Mouse (Mus musculus): Measurements from ENCODE around the gene Nsd1. TPM values are rescaled to one million over a fixed set of nuclear protein-coding genes. Genes with fewer than 3 reads are reported as not detected.

Nsd1 gene
- polyA plus RNA-seq, 1 experiment from 2014 or later = 41.3 TPM

GRCm38 (mm10) chr13:55361974-55362452 is 152.4 kb downstream of the Nsd1 start:
- ATAC-seq (replicated peaks; ENCODE audit: low FRiP score) (peak; percentile 33), DNase-seq (ENCODE audit: low spot score) (peak; percentile 52)
- H3K36me3 ChIP-seq (ENCODE audit: control insufficient read depth, insufficient read depth, low read length) = peaks cover 25% of the 10 kb centered on the region
- peak overlapping the region; percentile 89 for H3K9ac ChIP-seq (ENCODE audit: low read depth, low read length)
- H3K27me3 ChIP-seq (replicated peaks; ENCODE audit: control insufficient read depth, insufficient read depth, low read length) = no peaks in the 10 kb centered on the region
- peak overlapping the region; percentile 91 for H3K4me3 ChIP-seq (ENCODE audit: low read depth, low read length)
- no peaks in the 10 kb centered on the region for H3K9me3 ChIP-seq (ENCODE audit: control insufficient read depth, low read length)
- peak overlapping the region; percentile 83 for H3K4me2 ChIP-seq
- 1% methylated on average over 32 of the region's 32 CpGs for WGBS
- H3K27ac ChIP-seq (ENCODE audit: low read depth, low read length) = peak overlapping the region; percentile 90
- H3K4me1 ChIP-seq (replicated peaks; ENCODE audit: control insufficient read depth, insufficient read depth, low read length) = peaks cover 19% of the 10 kb centered on the region

DNA sequence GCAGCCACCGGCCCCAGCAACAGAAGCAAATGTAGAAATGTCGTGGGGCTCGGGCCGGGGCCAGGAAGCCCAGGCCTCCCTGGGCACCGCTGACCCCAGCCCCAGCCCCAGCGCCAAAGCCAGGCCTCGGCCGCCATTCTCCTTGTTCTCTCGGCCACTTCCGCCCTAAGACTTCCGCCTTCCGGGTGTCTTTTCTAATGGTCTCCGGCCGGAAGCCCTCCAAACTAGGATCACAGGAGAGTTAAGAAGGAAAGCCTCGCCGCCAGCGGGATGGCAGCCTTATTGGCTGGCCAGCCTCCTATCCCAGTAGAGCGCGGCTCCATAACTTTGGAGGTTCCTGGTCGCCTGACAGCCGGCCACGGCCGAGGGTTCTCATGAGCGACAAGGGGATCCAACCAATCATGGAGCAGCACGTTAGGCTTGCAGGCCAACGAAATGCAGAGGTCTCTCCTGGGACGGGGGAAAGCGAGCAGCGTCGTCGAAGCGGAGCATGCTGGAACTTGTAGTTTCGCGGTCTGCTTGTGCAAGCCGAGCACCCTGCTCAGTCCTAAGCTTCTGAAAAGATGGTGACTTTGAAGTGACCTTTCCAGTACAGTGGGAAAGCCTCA is 153.0 kb downstream of the Nsd1 start, which contains the start of gene Lman2:
TSS of gene Lman2 (minus strand) at position 331 of the 608 bp plus-strand sequence.
- peak; percentile 97 for ATAC-seq (replicated peaks; ENCODE audit: low FRiP score)
- WGBS = under 1% methylated on average over 35 of the region's 35 CpGs
- peak; percentile 94 for DNase-seq (ENCODE audit: low spot score)
- peak within 1 kb of the TSS; percentile 89 for H3K9ac ChIP-seq (ENCODE audit: low read depth, low read length)
- H3K4me1 ChIP-seq (replicated peaks; ENCODE audit: control insufficient read depth, insufficient read depth, low read length) = peaks cover 19% of the 10 kb centered on the region
- H3K36me3 ChIP-seq (ENCODE audit: control insufficient read depth, insufficient read depth, low read length) = peaks cover 20% of the 10 kb centered on the region
- no peaks in the 10 kb centered on the region for H3K9me3 ChIP-seq (ENCODE audit: control insufficient read depth, low read length)
- H3K27ac ChIP-seq (ENCODE audit: low read depth, low read length) = peak within 1 kb of the TSS; percentile 90
- peak within 1 kb of the TSS; percentile 83 for H3K4me2 ChIP-seq
- H3K27me3 ChIP-seq (replicated peaks; ENCODE audit: control insufficient read depth, insufficient read depth, low read length) = no peaks in the 10 kb centered on the region
- H3K4me3 ChIP-seq (ENCODE audit: low read depth, low read length) = peak within 1 kb of the TSS; percentile 91

Other genes with a start within 250 kb of the Nsd1 start
- gene Hk3, start 188.4 kb upstream of the Nsd1 start, polyA plus RNA-seq (2014; fragmentation: Nextera tagmentation; extraction: Ambion mirVana) = 3.3 and 4.2 TPM in 2 replicates
- 29.1 and 30.4 TPM in 2 replicates for gene Uimc1, start 109.5 kb upstream of the Nsd1 start, polyA plus RNA-seq (2014; fragmentation: Nextera tagmentation; extraction: Ambion mirVana)
- gene Zfp346, start 104.5 kb upstream of the Nsd1 start, polyA plus RNA-seq (2014; fragmentation: Nextera tagmentation; extraction: Ambion mirVana) = 18.9 and 19.5 TPM in 2 replicates
- gene Gm17617, start 76.2 kb upstream of the Nsd1 start, polyA plus RNA-seq (2014; fragmentation: Nextera tagmentation; extraction: Ambion mirVana) = not detected in 2 replicates
- 6.8 and 8.0 TPM in 2 replicates for gene Fgfr4, start 57.1 kb upstream of the Nsd1 start, polyA plus RNA-seq (2014; fragmentation: Nextera tagmentation; extraction: Ambion mirVana)
- 493 and 494 TPM in 2 replicates for gene Prelid1, start 110.7 kb downstream of the Nsd1 start, polyA plus RNA-seq (2014; fragmentation: Nextera tagmentation; extraction: Ambion mirVana)
- 78.7 and 79.6 TPM in 2 replicates for gene Rab24, start 112.2 kb downstream of the Nsd1 start, polyA plus RNA-seq (2014; fragmentation: Nextera tagmentation; extraction: Ambion mirVana)
- gene Mxd3, start 120.0 kb downstream of the Nsd1 start, polyA plus RNA-seq (2014; fragmentation: Nextera tagmentation; extraction: Ambion mirVana) = 15.6 and 16.4 TPM in 2 replicates
- gene Lman2, start 153.0 kb downstream of the Nsd1 start, polyA plus RNA-seq (2014; fragmentation: Nextera tagmentation; extraction: Ambion mirVana) = 120 and 121 TPM in 2 replicates
- gene Rgs14, start 159.9 kb downstream of the Nsd1 start, polyA plus RNA-seq (2014; fragmentation: Nextera tagmentation; extraction: Ambion mirVana) = 1.2 and 1.9 TPM in 2 replicates
- not detected in 2 replicates for gene Slc34a1, start 188.4 kb downstream of the Nsd1 start, polyA plus RNA-seq (2014; fragmentation: Nextera tagmentation; extraction: Ambion mirVana)
- gene Pfn3, start 205.4 kb downstream of the Nsd1 start, polyA plus RNA-seq (2014; fragmentation: Nextera tagmentation; extraction: Ambion mirVana) = not detected in 2 replicates
- 62.3 and 63.4 TPM in 2 replicates for gene F12, start 217.0 kb downstream of the Nsd1 start, polyA plus RNA-seq (2014; fragmentation: Nextera tagmentation; extraction: Ambion mirVana)
- 45.8 and 49.0 TPM in 2 replicates for gene Grk6, start 235.3 kb downstream of the Nsd1 start, polyA plus RNA-seq (2014; fragmentation: Nextera tagmentation; extraction: Ambion mirVana)

Data from liver, embryonic 11.5 days (tissue).